Mouse (Mus musculus) heart, postnatal 0 days (tissue): ENCODE measurements around the gene Chaf1a.

ENCODE experiments used
- CTCF ChIP-seq: IDR thresholded peaks from 2 replicates; pipeline ENCODE4 v1.5.1; 2016; ENCODE audit warnings: antibody characterized with exemption, control low read depth, low read depth
- EP300 ChIP-seq: IDR thresholded peaks from 2 replicates; pipeline ENCODE4 v1.6.1; 2016; ENCODE audit warnings: antibody characterized with exemption, low read depth

GRCm38 (mm10) chr17:56030919-56031318, 9.3 kb upstream of the Chaf1a start:
- TF ChIP-seq CTCF (0 out of 2 replicates have a peak, but pooled peaks have one; percentile 10), EP300 (no peak)
